Mouse (Mus musculus): ENCODE data around the gene Zfp738. TPM values are rescaled to one million over a fixed set of nuclear protein-coding genes. Genes with fewer than 3 reads are reported as not detected.

Zfp738 gene
- polyA plus RNA-seq, 1 experiment from 2014 or later, result 4.3 TPM

DNA sequence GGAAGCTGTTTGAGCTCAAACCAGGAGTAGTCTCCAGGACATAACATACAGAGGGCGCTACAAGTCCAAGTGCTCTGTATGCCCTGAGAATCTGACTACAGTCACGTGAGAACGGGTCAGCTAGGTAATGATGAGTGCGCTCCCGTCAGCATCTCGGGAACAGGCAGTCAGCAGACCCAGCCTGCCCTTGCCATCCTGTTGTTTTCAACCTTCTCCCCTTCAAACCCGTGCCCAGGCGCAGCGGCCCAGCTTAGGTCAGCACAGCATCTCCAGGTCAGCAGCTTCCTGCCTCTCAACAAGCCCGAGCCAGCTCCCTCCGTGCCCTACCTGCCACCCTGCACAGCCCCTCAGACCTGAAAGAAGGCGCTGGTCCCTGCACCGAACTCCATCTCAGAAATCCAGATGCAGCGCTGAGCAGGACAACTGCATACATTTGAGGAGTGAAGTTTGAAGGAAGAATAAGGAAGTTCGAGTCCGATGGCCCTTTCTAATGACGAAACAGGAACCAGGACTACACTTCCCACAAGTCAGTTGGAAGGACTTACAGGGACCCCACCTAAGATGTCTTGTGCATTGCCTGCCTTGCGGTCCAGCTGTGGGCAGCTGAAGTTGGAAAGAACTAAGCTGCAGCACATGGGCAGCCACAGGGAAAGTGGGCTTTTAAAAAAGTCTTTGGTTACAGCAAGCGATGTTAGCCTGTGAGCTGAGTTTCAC, 49.4 kb downstream of the Zfp738 start, which contains the start of the genes Gm49345 and Zfp729a:
Gene Gm49345 (minus strand): TSS at position 476 of the 714 bp plus-strand sequence.
Gene Zfp729a (minus strand): TSS at position 498 of the 714 bp plus-strand sequence.
- peak within 1 kb of the TSS; percentile 64 for H3K4me2 ChIP-seq
- peak within 1 kb of the TSS; percentile 36; the same call in 1 of the 2 replicates for H3K27ac ChIP-seq

DNA sequence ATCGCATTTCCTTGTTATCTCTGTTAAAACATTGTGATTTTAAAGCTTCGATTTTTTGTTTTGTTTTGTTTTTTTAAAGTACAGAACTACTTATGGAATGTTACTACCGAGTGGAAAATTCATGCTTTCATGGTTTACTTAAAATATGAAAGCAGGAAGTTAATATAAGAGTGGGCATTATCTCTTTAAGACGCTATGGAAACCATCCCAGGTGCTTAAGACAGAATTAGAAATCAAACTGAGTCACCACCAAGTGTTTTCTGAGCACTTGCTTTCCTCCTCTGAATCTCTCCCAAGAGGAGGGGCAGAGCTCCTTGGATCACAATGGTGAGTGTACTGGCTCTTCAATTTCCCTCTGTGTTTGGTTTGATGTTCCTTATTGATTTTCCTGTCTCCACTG, 76.8 kb downstream of the Zfp738 start:
- Histone ChIP-seq H3K4me2 (peak overlapping the region; percentile 69; the same call in 1 of the 2 replicates), H3K4me3 (no peak overlapping the region), H3K9me3 (replicated peaks) (peaks cover 10% of the 10 kb centered on the region; the same call in 1 of the 2 replicates), H3K27me3 (replicated peaks) (no peaks in the 10 kb centered on the region), H3K27ac (no peak overlapping the region), H3K4me1 (peaks cover 8% of the 10 kb centered on the region), H3K9ac (no peak overlapping the region), H3K36me3 (peaks cover 5% of the 10 kb centered on the region; the same call in 1 of the 2 replicates)
- ATAC-seq, result no peak
- WGBS (ENCODE audit: insufficient replicate concordance), result 68% methylated on average over 4 of the region's 4 CpGs

More for the DNA sequence above, 49.4 kb downstream of the Zfp738 start, which contains the start of the genes Gm49345 and Zfp729a:
- Histone ChIP-seq H3K9me3 (replicated peaks) (no peaks in the 10 kb centered on the region), H3K4me1 (peaks cover 5% of the 10 kb centered on the region), H3K4me3 (peak within 1 kb of the TSS; percentile 86), H3K27me3 (replicated peaks) (no peaks in the 10 kb centered on the region), H3K9ac (peak within 1 kb of the TSS; percentile 81), H3K36me3 (no peaks in the 10 kb centered on the region)
- WGBS (ENCODE audit: insufficient replicate concordance), result under 1% methylated on average over 19 of the region's 19 CpGs
- ATAC-seq, result peak; percentile 95

DNA sequence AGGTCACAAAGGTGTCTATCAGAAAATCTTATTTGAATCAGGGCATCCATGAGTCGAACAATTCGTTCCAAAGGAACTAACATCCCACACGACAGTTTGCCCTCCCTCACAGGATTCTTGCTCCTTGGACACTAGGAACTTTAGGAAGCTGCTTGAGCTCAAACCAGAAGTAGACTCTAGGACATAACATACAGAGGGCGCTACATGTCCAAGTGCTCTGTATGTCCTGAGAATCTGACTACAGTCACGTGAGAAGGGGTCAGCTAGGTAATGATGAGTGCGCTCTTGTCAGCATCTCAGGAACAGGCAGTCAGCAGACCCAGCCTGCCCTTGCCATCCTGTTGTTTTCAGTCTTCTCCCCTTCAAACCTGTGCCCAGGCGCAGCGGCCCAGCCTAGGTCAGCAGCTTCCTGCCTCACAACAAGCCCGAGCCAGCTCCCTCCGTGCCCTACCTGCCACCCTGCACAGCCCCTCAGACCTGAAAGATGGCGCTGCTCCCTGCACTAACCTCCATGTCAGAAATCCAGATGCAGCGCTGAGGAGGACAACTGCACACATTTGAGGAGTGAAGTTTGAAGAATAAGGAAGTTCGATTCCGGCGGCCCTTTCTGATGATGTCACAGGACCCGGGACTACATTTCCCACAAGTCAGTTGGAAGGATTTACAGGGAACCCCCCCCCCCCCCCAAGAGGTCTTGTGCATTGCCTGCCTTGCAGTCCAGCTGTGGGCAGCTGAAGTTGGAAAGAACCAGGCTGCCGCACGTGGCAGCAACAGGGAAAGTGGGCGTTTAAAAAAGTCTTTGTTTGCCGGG, 77.6 kb downstream of the Zfp738 start, which contains the start of gene Zfp729b:
Gene Zfp729b (minus strand): TSS at position 642 of the 811 bp plus-strand sequence.
- peak within 1 kb of the TSS; percentile 69 for H3K4me2 ChIP-seq
- peak within 1 kb of the TSS; percentile 76 for H3K9ac ChIP-seq
- peaks cover 8% of the 10 kb centered on the region for H3K4me1 ChIP-seq
- WGBS (ENCODE audit: insufficient replicate concordance), result 3% methylated on average over 20 of the region's 20 CpGs
- peak; percentile 90 for ATAC-seq
- peaks cover 10% of the 10 kb centered on the region; the same call in 1 of the 2 replicates for H3K9me3 ChIP-seq (replicated peaks)
- H3K4me3 ChIP-seq, result peak within 1 kb of the TSS; percentile 79
- no peak within 1 kb of the TSS for H3K27ac ChIP-seq
- no peaks in the 10 kb centered on the region for H3K27me3 ChIP-seq (replicated peaks)
- peaks cover 5% of the 10 kb centered on the region; the same call in 1 of the 2 replicates for H3K36me3 ChIP-seq

Other genes starting within 250 kb of the Zfp738 start
- 5.5 and 6.6 TPM in 2 replicates for gene Zfp874a, start 235.4 kb downstream of the Zfp738 start, polyA plus RNA-seq (2016; fragmentation: Nextera tagmentation; extraction: Ambion mirVana)
- 1.9 and 3.3 TPM in 2 replicates for gene Zfp874b, start 202.8 kb downstream of the Zfp738 start, polyA plus RNA-seq (2016; fragmentation: Nextera tagmentation; extraction: Ambion mirVana)
- 4.1 TPM in 2 replicates for gene Zfp58, start 186.5 kb downstream of the Zfp738 start, polyA plus RNA-seq (2016; fragmentation: Nextera tagmentation; extraction: Ambion mirVana)
- not detected in 2 replicates for gene Gm26965, start 160.9 kb downstream of the Zfp738 start, polyA plus RNA-seq (2016; fragmentation: Nextera tagmentation; extraction: Ambion mirVana)
- gene Zfp87, start 160.9 kb downstream of the Zfp738 start, polyA plus RNA-seq (2016; fragmentation: Nextera tagmentation; extraction: Ambion mirVana), result 9.4 and 9.7 TPM in 2 replicates
- 6.8 TPM in 2 replicates for gene Zfp748, start 133.2 kb downstream of the Zfp738 start, polyA plus RNA-seq (2016; fragmentation: Nextera tagmentation; extraction: Ambion mirVana)
- gene Zfp729b, start 77.4 kb downstream of the Zfp738 start, polyA plus RNA-seq (2016; fragmentation: Nextera tagmentation; extraction: Ambion mirVana), result 1.9 and 2.0 TPM in 2 replicates
- not detected in 2 replicates for gene Gm49345, start 49.3 kb downstream of the Zfp738 start, polyA plus RNA-seq (2016; fragmentation: Nextera tagmentation; extraction: Ambion mirVana)
- 0.94 and 1.1 TPM in 2 replicates for gene Zfp729a, start 49.3 kb downstream of the Zfp738 start, polyA plus RNA-seq (2016; fragmentation: Nextera tagmentation; extraction: Ambion mirVana)
- gene Zfp65, start 42.1 kb upstream of the Zfp738 start, polyA plus RNA-seq (2016; fragmentation: Nextera tagmentation; extraction: Ambion mirVana), result 3.0 and 3.1 TPM in 2 replicates
- gene Zfp85, start 68.2 kb upstream of the Zfp738 start, polyA plus RNA-seq (2016; fragmentation: Nextera tagmentation; extraction: Ambion mirVana), result 1.2 and 1.4 TPM in 2 replicates
- 1.4 and 1.8 TPM in 2 replicates for gene Zfp493, start 92.6 kb upstream of the Zfp738 start, polyA plus RNA-seq (2016; fragmentation: Nextera tagmentation; extraction: Ambion mirVana)
- 1.6 and 1.8 TPM in 2 replicates for gene Zfp273, start 126.7 kb upstream of the Zfp738 start, polyA plus RNA-seq (2016; fragmentation: Nextera tagmentation; extraction: Ambion mirVana)
- 0.60 and 0.92 TPM in 2 replicates for gene Gm10037, start 144.0 kb upstream of the Zfp738 start, polyA plus RNA-seq (2016; fragmentation: Nextera tagmentation; extraction: Ambion mirVana)
- gene BC048507, start 176.3 kb upstream of the Zfp738 start, polyA plus RNA-seq (2016; fragmentation: Nextera tagmentation; extraction: Ambion mirVana), result not detected in 2 replicates

Measured in liver, embryonic 12.5 days (tissue).